Mouse (Mus musculus) testis, postnatal 14 days (tissue): ENCODE data around the gene Ccnl1.
A peak's percentile ranks its signal among the peaks of the same experiment; 100 is the strongest.

Experiments used
- DNase-seq: peaks from one replicate; pipeline ENCODE4 v3.0.0; 2021; ENCODE audit warnings: low spot score

The Ccnl1 gene

DNA sequence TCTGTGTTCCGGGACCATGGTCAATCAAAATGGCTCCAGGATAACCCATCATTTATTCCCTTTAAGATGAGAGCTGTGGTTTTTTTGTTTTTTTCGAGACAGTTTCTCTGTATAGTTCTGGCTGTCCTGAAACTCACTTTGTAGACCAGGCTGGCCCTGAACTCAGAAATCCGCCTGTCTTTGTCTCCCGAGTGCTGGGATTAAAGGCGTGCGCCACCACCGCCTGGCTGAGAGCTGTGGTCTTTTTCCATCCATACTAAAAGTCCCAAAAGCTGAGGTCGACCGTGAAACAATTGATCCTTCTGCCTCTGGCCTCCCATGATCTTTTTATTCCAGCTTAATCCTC lies 764 bp upstream of the Ccnl1 start:
- no peak for DNase-seq

- peak; percentile 70 for DNase-seq
Measured at GRCm38 (mm10) chr3:65957271-65958101, 563 bp downstream of the Ccnl1 start.

GRCm38 (mm10) chr3:65954499-65955391 lies 3.3 kb downstream of the Ccnl1 start:
- no peak for DNase-seq

DNA sequence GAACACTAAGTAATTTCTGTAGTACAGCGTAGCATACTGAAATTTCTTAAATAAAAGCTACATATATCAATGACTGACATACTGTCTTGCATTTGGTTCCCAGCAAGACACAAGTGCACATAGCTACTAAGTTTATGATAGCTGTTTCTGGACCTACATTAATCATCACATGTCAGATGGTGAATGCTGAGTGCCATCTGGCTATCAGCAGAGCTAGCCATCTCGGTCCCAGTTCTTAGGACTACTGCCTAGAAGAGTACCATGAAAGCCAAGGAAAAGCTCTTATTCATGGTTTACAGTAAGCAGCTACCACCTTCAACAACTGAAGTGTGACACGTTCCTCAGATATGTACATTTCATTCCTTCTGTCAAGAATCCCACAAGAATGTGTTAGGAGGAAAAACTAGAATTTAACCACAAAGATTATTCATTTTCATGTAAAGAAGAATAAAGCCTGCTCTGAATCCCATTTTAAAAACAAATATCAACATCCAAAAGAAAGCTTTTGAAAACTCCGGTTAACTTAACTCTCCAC lies 7.2 kb downstream of the Ccnl1 start:
- DNase-seq, result no peak

DNA sequence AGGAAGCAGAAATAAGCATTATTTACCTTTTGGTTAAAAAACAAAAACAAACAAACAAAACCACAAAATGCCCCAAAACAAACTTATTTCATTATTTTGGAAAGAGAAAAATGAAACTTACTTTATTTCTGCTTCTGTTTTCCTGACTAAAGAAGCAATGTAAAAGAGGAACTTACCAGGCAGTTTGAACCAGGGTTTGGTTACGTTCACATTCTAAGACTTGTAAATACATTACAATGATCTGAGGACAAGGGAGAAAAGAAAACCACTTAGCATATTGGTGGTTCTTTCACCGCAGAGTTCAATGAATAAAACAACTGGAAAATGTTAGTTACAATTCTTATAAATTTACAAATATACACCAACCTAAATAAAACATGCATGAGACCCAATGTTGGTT lies 7.7 kb downstream of the Ccnl1 start:
- DNase-seq, result no peak

- DNase-seq, result no peak
Measured at GRCm38 (mm10) chr3:65945277-65945932, 12.6 kb downstream of the Ccnl1 start.

DNA sequence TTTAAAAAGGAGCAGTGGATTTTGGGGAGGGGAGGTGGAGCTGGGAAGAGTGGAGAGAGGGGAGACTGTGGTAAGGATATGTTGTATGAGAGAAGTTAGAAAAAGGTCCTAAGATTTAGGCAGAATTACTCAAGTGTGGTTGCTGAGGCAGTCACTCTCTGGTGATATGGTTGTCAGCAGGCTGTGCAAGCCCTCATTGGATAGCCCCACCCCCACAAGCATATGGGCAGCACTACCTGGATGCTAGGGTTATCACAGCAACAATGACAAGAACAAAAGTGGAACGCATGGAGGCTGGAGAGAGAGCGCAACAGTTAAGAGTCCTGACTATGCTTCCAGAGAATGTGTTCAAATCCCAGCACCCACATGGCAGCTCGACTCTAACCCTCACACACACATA lies 13.3 kb downstream of the Ccnl1 start:
- DNase-seq, result no peak

- no peak for DNase-seq
Measured at GRCm38 (mm10) chr3:65943453-65943852, 14.6 kb downstream of the Ccnl1 start.

GRCm38 (mm10) chr3:65941052-65941451 lies 17.0 kb downstream of the Ccnl1 start:
- DNase-seq, result no peak

DNA sequence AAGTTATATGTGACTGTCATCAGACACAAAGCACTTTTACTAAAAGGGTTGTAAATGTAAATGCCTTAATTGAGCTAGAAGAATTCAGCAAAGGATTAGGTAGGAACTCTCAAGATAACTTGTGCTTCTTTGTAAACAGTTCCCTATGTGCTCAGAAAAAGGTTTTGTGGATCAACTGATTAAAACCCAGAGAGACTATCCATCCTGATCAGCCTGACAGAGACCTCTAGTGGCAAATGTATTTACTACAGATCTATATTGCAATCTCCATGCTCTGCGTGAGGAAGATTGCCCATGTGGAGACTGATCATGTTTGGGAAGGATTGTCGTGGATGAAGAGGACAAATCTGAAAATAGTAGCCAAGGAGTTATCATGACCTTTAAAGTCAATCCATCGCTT lies 19.8 kb downstream of the Ccnl1 start:
- no peak for DNase-seq

DNA sequence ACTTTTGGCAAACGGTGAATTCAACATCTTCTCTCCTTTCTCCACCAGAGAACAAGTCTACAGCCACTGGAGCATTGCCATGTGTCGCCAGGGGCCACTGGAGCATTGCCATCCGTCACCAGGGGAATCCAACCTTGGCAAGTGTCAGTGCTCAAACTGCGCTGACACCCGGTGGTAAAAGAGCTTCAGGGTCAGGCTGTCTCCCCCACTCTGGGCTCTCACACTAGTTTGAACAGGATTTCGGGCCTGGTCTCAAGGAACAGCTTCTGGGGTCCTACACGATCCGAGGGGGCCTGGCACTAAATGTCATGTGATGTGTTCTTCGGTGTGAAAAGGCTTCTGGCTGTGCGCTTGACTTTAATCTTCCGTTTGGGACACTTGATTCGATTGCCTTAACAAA lies 21.7 kb downstream of the Ccnl1 start:
- no peak for DNase-seq

DNA sequence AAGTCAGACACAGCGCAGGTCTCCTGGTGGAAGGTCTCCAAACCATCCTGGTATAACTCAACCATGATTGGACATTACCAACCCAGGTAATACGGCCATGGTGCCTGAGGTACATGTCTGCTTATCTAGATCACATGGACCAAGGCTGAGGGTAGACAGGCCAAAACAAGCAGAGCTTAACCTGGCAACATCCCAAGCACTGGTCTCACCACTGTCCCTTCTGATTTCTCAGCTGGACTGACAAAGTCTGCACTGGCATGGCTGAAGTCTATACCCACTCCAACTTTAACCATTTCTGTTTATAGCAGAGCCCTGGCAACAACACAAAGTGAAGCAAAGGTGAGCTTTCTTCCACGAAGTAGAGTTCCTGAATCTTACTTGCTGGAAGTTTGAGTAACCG lies 22.9 kb downstream of the Ccnl1 start:
- no peak for DNase-seq

DNA sequence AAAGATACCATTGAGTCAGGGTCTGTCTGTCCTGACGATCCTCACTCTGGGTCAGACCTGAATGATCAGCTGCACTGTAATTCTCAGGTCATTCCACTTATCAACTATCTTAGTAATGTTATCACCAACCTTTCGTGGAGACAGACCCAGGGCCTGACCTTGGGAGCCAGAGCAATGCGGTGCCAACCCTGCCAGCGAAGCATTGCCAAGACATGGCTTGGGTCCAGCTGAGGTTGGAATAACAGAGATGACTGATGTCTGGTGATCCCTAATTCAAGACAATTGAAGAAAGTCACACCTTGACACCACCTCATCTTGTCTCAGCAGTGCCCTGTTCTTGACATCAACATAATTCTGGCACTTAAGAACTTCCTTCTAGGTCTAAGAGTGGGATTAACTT lies 24.3 kb downstream of the Ccnl1 start:
- DNase-seq, result no peak

DNA sequence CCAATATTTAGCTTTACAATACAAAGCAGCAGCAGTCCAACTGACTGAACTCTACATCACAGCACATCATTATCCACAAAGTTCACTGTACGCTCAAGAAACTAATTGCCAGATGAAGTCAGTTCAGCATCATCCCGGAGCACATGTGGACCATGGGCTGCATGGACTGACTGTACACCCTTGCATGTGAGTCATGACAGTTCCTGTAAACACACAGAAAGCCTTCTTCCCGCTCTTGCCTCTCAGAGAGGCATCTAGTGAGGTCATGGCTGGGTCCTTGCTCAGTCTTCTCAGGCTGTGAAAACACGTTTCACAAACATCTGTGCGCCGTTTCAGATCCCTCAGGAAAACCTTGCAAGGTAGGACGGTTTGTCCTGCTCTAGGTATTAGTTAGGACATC lies 26.5 kb downstream of the Ccnl1 start:
- DNase-seq, result no peak

- DNase-seq, result no peak
Measured at GRCm38 (mm10) chr3:65930636-65931035, 27.4 kb downstream of the Ccnl1 start.

DNA sequence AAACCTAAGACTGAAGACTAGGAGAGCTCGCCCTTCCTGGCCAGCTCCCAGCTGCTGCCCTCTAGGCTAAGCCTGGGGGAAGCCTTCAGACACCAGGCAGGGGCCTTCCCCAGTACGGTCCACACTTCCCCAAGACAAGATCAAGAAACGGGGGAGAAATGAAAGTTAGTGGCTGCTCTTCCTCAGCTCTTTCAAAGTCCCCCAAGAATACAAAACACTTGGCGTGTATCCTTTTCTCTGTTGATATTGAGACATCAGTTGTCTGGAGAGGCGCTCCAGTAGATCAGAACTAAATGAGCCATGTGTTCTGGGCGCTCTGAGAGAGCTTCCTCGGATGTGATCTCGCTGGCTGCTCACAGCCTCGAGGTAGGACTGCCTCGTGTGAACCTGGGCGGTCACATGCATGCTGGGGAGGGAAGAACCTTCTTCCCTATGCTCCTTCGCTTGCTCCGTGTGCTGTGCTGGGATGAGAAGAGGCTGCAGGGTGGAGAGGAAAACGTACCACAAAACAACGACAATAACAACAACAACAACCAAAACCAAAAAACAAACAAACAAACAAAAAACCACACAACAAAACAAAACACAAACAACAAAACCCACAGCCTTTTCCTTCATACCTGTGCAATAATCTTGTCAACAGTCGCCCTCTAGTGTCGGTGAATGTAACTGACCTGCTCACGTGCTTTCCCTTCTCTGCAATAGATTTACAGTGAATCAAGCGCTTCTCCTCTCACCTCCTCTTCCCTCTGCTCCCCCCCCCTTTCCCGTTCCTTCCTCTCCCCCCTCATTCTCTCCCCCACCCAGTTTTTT lies 28.0 kb downstream of the Ccnl1 start:
- peak; percentile 45 for DNase-seq

GRCm38 (mm10) chr3:65929304-65929783 lies 28.7 kb downstream of the Ccnl1 start:
- peak; percentile 74 for DNase-seq

DNA sequence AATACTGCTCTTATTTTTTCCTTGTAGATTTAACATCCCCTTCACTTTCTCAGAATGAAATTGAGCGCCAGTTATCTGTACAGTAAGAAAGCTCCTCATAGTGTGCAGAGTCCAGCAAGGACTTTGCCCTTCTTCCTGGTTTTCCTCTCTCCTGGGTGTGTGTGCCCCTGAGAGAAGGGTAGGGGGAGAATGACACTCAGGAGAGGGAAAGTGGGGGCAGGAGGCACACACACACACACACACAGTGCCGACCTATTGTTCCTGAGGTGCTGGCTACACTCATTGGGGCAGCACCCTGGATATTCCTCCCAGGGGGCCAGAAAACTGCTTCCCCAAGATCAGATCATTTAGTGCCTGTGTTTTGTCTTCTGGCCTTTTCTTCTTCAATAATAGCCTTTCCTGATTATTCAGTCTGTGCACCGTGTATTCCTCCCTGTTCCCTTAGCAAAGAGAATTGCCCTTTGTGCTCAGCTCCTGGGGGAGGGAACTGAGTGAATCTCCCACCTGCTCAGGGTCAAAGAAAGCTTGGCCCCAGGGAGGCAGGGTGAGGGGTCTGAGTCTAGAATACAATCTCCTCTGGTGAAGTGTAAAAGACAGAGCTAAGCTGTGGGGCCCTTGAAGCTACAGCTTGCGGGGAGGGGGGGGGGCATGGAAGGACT lies 29.3 kb downstream of the Ccnl1 start:
- DNase-seq, result no peak

DNA sequence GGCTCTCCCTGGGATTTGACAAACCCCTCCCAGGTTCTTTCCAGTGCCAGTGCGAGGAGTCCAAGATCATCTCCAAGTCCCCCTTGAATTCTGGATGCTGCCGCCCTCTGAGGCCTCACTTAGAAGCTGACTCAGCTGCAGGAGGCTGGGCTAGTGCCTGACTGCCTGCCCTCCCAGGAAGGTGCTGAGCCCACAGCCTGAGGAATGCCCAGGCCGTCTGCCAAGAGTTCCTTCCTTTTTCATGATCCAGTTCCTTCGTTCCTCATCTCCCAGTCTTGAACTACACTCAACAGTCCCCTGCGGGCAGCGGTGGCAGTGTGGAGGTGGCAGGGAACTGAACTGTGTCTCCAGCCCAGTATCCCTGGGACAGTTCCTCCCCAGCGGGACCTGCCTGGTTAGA lies 30.4 kb downstream of the Ccnl1 start:
- DNase-seq, result peak; percentile 65

GRCm38 (mm10) chr3:65927101-65927501 lies 30.9 kb downstream of the Ccnl1 start:
- DNase-seq, result no peak

DNA sequence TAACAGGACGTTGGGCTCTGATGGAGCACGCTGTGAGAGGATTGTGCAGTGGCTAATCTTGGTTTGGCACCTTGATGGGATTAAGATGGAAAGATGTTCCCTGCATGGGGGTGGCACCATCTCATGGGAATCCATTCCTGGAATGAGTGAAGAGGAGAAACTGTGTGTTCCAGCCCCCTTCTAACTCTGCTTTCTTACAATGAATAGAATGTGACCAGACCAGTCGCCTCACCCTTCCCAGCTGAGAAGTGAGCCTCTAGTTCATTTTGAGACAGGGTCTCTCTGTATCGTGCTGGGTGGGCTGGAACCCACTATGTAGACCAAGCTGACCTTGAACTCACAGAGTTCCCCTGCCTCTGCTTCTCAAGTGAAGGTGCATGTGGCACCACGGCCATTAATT lies 31.6 kb downstream of the Ccnl1 start:
- no peak for DNase-seq
